Mouse (Mus musculus): ENCODE data around the gene Alg1. TPM values are rescaled to one million over a fixed set of nuclear protein-coding genes. Genes with fewer than 3 reads are reported as not detected.

The Alg1 gene
- not detected for polyA plus RNA-seq (2014; fragmentation: Illumina TruSeq; extraction: RNeasy Lipid Tissue Mini Kit (QIAGEN cat#74804); ENCODE audit: low replicate concordance)

DNA sequence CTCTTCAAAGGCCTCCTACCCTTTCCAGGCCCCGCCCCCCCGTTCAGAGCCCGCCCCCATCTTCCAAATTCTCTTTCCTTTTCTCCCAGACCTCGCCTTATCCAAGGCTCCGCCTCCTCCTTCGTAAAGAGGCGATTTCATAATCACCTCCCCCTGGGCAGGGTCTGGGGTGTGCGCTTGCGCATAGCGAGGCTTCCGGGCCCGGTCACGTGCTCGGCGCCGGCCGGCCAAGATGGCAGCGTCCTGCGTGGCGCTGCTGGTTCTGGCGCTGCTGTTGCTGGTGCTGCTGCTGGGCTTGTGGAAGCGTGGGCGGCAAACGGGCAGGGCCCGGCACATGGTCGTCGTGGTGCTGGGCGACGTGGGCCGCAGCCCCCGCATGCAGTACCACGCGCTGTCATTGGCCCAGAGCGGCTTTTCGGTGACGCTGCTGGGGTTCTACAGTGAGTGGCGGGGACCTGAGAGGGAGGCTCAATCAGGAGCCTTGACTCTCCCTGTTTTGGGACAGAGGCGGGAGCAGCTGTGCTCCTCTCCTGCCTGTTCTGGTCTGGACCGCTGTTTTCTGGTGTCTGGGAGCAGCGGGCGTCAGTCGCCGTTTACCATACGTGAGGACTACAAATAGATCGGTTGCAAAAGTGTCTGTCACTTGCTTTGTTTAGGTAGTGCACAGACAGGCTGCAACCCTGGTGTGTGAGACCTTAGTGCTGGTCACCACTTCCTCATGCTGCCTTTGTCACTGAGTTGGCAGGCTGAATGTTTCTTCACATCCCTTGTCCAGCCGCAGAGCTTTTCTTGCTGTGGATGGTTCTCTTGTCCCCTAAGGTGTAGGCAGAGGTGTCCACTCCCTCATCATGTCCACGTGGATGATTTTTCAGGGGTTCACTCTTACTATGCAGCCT, at the start of gene Alg1:
Gene Alg1 (plus strand): TSS at position 204 of the 896 bp plus-strand sequence.

DNA sequence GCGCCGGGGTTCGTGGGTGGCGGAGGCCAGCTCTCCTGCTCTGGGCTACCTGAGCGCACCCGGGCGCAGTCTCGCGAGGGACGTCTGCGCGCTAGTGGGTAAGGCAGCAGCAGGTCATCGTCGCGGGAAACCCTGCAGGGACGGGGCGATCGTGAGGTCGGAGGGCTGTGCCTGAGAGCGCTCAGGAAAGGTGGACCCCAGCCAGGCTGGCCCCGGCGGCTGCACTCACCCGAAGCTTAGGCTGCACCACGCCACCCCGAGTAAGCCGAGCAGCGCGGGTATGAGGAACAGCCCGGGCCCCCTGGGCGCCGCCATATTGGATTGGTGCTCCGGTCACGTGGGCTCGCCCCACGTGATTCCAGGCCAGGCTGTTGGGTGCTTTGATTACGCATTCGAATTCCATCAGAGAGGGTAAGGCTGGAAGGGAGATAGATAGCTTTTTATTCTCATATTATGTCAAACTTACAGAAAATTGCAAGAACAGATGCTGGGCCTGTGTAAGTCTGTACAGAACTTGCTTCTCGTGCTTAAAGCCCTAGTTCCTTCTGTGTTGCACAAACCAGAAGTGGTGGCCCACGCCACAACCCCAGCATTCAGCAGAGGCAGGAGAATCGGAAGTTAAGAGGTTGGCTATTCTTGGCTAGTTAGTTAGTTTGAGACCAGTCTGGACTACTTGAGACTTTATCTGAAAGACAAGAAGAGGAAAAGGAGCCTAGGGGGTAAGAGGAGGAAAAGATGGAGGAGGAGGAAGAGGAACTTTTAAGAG, 29.6 kb upstream of the Alg1 start, which contains the start of gene Nagpa:
Gene Nagpa (minus strand): TSS at position 345 of the 766 bp plus-strand sequence.

DNA sequence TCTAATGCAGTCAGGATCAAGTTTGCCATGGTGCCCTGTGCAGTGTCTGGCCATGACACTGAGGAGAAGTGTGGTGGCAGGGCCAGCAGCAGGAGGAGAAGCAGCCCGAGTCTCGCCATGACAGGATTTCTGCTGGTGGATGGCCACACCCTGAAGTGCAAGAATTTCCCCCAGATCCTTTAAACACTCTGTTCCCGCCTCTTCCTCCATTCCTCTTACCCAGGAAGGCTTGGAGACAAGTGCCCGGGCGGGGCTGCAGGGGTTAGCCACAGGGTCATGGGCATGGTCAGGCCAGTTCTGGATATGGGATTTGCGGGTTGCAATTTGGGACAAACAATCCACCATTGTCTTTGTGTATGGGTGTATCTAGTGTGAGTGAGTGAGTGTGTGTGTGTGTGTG, 11.3 kb upstream of the Alg1 start, which contains the start of gene AU021092:
Gene AU021092 (minus strand): TSS at position 160 of the 400 bp plus-strand sequence.

DNA sequence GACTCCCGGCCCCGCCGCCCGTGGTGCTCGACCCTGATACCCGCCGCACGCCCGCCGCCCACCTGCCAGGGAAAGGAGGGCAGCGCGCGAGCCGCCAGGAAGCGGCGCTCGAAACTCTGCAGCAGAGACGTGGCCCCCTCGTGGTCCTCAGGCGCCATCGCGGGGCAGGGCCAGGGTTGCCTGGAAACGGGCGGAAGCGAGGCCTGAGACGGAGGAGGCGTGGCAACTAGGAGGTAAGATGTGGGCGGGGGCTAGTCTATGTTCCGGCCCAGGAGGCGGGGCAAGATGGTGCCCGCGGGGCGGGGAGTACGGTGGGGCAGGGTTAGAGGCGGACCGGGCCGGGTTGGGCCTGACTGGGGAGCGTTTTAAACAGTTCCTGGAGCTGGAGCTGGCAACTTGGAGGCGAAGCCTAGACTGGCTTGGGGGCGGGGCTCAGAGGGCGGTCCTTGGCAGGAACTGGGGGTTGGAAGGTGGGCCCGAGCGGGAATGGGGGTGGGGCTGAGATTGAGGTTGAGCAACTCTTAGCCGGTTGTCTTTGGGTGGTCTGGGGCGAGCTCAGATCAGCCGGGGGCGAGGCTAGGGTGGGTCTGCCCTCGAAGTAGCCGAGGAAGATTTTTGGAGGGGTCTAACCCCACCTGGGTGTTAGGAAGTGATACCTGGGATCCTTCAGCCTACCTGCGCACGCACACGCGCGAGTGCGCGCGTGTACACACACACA, 22.5 kb downstream of the Alg1 start, which contains the start of gene Eef2kmt:
Gene Eef2kmt (minus strand): TSS at position 205 of the 718 bp plus-strand sequence.

Other genes with a start within 250 kb of the Alg1 start
- not detected for gene Sept12, start 235.8 kb upstream of the Alg1 start, polyA plus RNA-seq (2014; fragmentation: Illumina TruSeq; extraction: RNeasy Lipid Tissue Mini Kit (QIAGEN cat#74804); ENCODE audit: low replicate concordance)
- not detected for gene Smim22, start 226.3 kb upstream of the Alg1 start, polyA plus RNA-seq (2014; fragmentation: Illumina TruSeq; extraction: RNeasy Lipid Tissue Mini Kit (QIAGEN cat#74804); ENCODE audit: low replicate concordance)
- gene Rogdi, start 220.1 kb upstream of the Alg1 start, polyA plus RNA-seq (2014; fragmentation: Illumina TruSeq; extraction: RNeasy Lipid Tissue Mini Kit (QIAGEN cat#74804); ENCODE audit: low replicate concordance) = 0.85 TPM
- 58.3 TPM for gene Glyr1, start 183.8 kb upstream of the Alg1 start, polyA plus RNA-seq (2014; fragmentation: Illumina TruSeq; extraction: RNeasy Lipid Tissue Mini Kit (QIAGEN cat#74804); ENCODE audit: low replicate concordance)
- gene Ubn1, start 183.6 kb upstream of the Alg1 start, polyA plus RNA-seq (2014; fragmentation: Illumina TruSeq; extraction: RNeasy Lipid Tissue Mini Kit (QIAGEN cat#74804); ENCODE audit: low replicate concordance) = 19.9 TPM
- gene Ppl, start 101.2 kb upstream of the Alg1 start, polyA plus RNA-seq (2014; fragmentation: Illumina TruSeq; extraction: RNeasy Lipid Tissue Mini Kit (QIAGEN cat#74804); ENCODE audit: low replicate concordance) = 0.82 TPM
- gene Sec14l5, start 86.5 kb upstream of the Alg1 start, polyA plus RNA-seq (2014; fragmentation: Illumina TruSeq; extraction: RNeasy Lipid Tissue Mini Kit (QIAGEN cat#74804); ENCODE audit: low replicate concordance) = not detected
- 0.45 TPM for gene Nagpa, start 29.6 kb upstream of the Alg1 start, polyA plus RNA-seq (2014; fragmentation: Illumina TruSeq; extraction: RNeasy Lipid Tissue Mini Kit (QIAGEN cat#74804); ENCODE audit: low replicate concordance)
- not detected for gene AU021092, start 11.3 kb upstream of the Alg1 start, polyA plus RNA-seq (2014; fragmentation: Illumina TruSeq; extraction: RNeasy Lipid Tissue Mini Kit (QIAGEN cat#74804); ENCODE audit: low replicate concordance)
- 2.2 TPM for gene Eef2kmt, start 22.4 kb downstream of the Alg1 start, polyA plus RNA-seq (2014; fragmentation: Illumina TruSeq; extraction: RNeasy Lipid Tissue Mini Kit (QIAGEN cat#74804); ENCODE audit: low replicate concordance)